ENCODE assay signal across 8 mouse cellular contexts in the genomic region with DNA sequence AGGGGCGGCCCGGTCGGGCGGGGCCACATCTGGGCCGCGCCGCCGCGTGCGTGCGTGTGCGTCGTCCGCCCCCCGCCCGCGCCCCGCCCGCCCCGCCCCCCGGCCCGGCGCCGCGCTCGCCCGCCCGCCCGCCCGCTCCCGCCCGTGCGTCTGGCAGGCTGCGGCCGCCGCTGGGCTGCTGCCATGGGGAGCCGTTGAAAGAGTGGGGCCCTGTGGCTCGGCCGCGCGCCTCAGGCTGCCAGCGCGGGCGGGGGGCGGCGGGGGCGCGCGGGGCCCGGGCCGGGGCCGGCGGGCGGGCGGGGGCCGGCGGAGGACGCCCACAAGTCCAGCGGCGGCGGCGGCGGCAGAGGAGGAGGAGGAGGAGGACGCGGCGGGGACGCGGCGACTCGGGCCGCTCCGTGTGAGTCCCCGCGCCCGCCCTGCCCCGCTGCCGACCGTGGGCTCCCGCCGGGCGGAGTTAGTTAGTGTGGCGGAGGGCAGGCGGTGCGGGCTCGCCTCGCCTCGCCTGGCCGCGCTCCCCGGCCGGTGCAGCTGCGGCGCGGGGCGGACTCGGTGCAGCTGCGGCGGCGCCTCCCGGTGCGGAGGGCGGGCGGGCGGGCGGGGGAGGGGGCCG. TPM values are rescaled to one million over a fixed set of nuclear protein-coding genes. Genes with fewer than 3 reads are reported as not detected.
DNase-seq lines count a peak whose midpoint lies in the region; ATAC-seq and TF ChIP-seq lines count a peak whose summit lies in the region.

A gene (plus strand): TSS at position 156 of the 613 bp plus-strand sequence.

- no peaks in the 10 kb centered on the region; the same call in none of the 2 replicates for H3K36me3 ChIP-seq in heart, adult 2 months (ENCODE audit: control insufficient read depth, insufficient read depth, low read length)
- H3K36me3 ChIP-seq in ES-E14 (ENCODE audit: control insufficient read depth, insufficient read depth, low read length, poor library complexity, severe bottlenecking) = peaks cover 2% of the 10 kb centered on the region; the same call in 1 of the 2 replicates
- H3K36me3 ChIP-seq in limb, embryonic 12.5 days = peaks cover 3% of the 10 kb centered on the region
- H3K36me3 ChIP-seq in neural tube, embryonic 14.5 days (ENCODE audit: control insufficient read depth, insufficient read depth, low read length) = no peaks in the 10 kb centered on the region

- H3K9ac ChIP-seq in heart, adult 2 months (ENCODE audit: low read depth, low read length) = peak within 1 kb of the TSS; percentile 93
- H3K9ac ChIP-seq in ES-E14 (ENCODE audit: insufficient read depth, low read depth, low read length, poor library complexity, severe bottlenecking) = peak within 1 kb of the TSS; percentile 88
- H3K9ac ChIP-seq in limb, embryonic 12.5 days (replicated peaks) = peak within 1 kb of the TSS; percentile 91
- H3K9ac ChIP-seq in neural tube, embryonic 14.5 days (replicated peaks; ENCODE audit: low read depth, low read length) = peak within 1 kb of the TSS; percentile 81

- H3K79me2 ChIP-seq in heart, adult 2 months (replicated peaks; ENCODE audit: control insufficient read depth, insufficient read depth, low read length) = no peaks in the 10 kb centered on the region; the same call in 1 of the 2 replicates

- peak; percentile 6 for ATAC-seq in limb, embryonic 12.5 days (ENCODE audit: insufficient number of reproducible peaks, insufficient read depth, low FRiP score, low TSS enrichment, low read depth)
- ATAC-seq in neural tube, embryonic 14.5 days (ENCODE audit: low read depth) = peak; percentile 10
- no peak for ATAC-seq in inflammation-experienced regulatory T-cells, adult 6 months

- H3K4me3 ChIP-seq in heart, adult 2 months = peak within 1 kb of the TSS; percentile 84
- peak within 1 kb of the TSS; percentile 97 to 98 for H3K4me3 ChIP-seq in ES-E14 (ENCODE audit: insufficient read depth in 1 of 2, low read depth in 1 of 2, low read length in 2 of 2, poor library complexity in 1 of 2, severe bottlenecking in 1 of 2)
- H3K4me3 ChIP-seq in embryonic fibroblast, embryonic 13.5 days (ENCODE audit: insufficient read depth, low read length) = peak within 1 kb of the TSS; percentile 72
- peak within 1 kb of the TSS; percentile 72 for H3K4me3 ChIP-seq in limb, embryonic 12.5 days (replicated peaks)
- peak within 1 kb of the TSS; percentile 79 for H3K4me3 ChIP-seq in neural tube, embryonic 14.5 days (ENCODE audit: low read depth, low read length)

- H3K27me3 ChIP-seq in heart, adult 2 months (ENCODE audit: control insufficient read depth, insufficient read depth, low read length) = no peaks in the 10 kb centered on the region
- no peaks in the 10 kb centered on the region for H3K27me3 ChIP-seq in limb, embryonic 12.5 days
- no peaks in the 10 kb centered on the region for H3K27me3 ChIP-seq in neural tube, embryonic 14.5 days (ENCODE audit: control insufficient read depth, insufficient read depth, low read length)

- in situ Hi-C loops in ES-E14 (cut with MboI; ENCODE audit: low sequenced_read_pairs in 2 of 2, unreplicated experiment in 2 of 2) = no loop called here

- H3K9me3 ChIP-seq in ES-E14 (ENCODE audit: control insufficient read depth, insufficient read depth, low read depth, low read length) = no peaks in the 10 kb centered on the region
- no peaks in the 10 kb centered on the region for H3K9me3 ChIP-seq in limb, embryonic 12.5 days
- no peaks in the 10 kb centered on the region for H3K9me3 ChIP-seq in neural tube, embryonic 14.5 days (ENCODE audit: control insufficient read depth, low read length)

- peak in 1 of 2 experiments; percentile 70 for DNase-seq in heart, adult 2 months
- DNase-seq in heart, adult 9 months (ENCODE audit: low spot score in 2 of 2) = no peak
- no peak for DNase-seq in ES-E14 (ENCODE audit: low read depth, low spot score)
- DNase-seq in heart, postnatal 14 days = no peak

- TF ChIP-seq CTCF in heart, adult 2 months (IDR thresholded peaks at IDR 0.05) = no peak
- TF ChIP-seq CTCF in embryonic fibroblast, embryonic 13.5 days (IDR thresholded peaks at IDR 0.05; ENCODE audit: borderline replicate concordance, insufficient read depth, low read length) = no peak

- WGBS in heart, adult 2 months = 2% methylated on average over 62 of the region's 106 CpGs
- under 1% methylated on average over 22 of the region's 106 CpGs for WGBS in limb, embryonic 12.5 days
- WGBS in neural tube, embryonic 14.5 days = 0% methylated on average over 8 of the region's 106 CpGs

- H3K27ac ChIP-seq in heart, adult 2 months = peak within 1 kb of the TSS; percentile 96
- H3K27ac ChIP-seq in ES-E14 (ENCODE audit: insufficient read depth, low read depth, low read length, poor library complexity, severe bottlenecking) = peak within 1 kb of the TSS; percentile 57; the same call in 1 of the 2 replicates
- H3K27ac ChIP-seq in embryonic fibroblast, embryonic 13.5 days (ENCODE audit: insufficient read depth, low read length) = peak within 1 kb of the TSS; percentile 45
- H3K27ac ChIP-seq in limb, embryonic 12.5 days = peak within 1 kb of the TSS; percentile 95
- H3K27ac ChIP-seq in neural tube, embryonic 14.5 days (ENCODE audit: low read depth, low read length) = peak within 1 kb of the TSS; percentile 95

- no peak for TF ChIP-seq POLR2A in heart, adult 2 months (IDR thresholded peaks at IDR 0.05; ENCODE audit: insufficient read depth, low read depth, low read length)
- TF ChIP-seq POLR2A in embryonic fibroblast, embryonic 13.5 days (IDR thresholded peaks at IDR 0.05; ENCODE audit: low read depth, low read length) = peak; percentile 47; the same call in 1 of the 2 replicates

- intact Hi-C loops in heart, adult 2 months (cut with DNase I) = loop anchor here (2.0 to 5.0 kb wide), 3 partner anchors 185 to 635 kb away; a partner anchor contains a TSS
- intact Hi-C loops in heart, postnatal 14 days (cut with DNase I) = loop anchor here (2.0 to 10.0 kb wide), 4 partner anchors 90 to 242 kb away; a partner anchor contains a TSS

- no peak for TF ChIP-seq EP300 in heart, adult 2 months (IDR thresholded peaks at IDR 0.05; ENCODE audit: insufficient read depth, low read depth, low read length)

- peak within 1 kb of the TSS; percentile 89 for H3K4me2 ChIP-seq in limb, embryonic 12.5 days
- H3K4me2 ChIP-seq in neural tube, embryonic 14.5 days (ENCODE audit: low read depth, low read length) = peak within 1 kb of the TSS; percentile 92

- H3K4me1 ChIP-seq in heart, adult 2 months (ENCODE audit: control insufficient read depth, insufficient read depth, low read length) = peaks cover 6% of the 10 kb centered on the region
- H3K4me1 ChIP-seq in ES-E14 (ENCODE audit: control insufficient read depth in 2 of 2, insufficient read depth in 2 of 2, low read length in 2 of 2, poor library complexity in 1 of 2) = peaks cover 0 to 2% of the 10 kb centered on the region in 2 experiments; a peak in 1 of 4 replicates
- H3K4me1 ChIP-seq in embryonic fibroblast, embryonic 13.5 days (ENCODE audit: control insufficient read depth, insufficient read depth, low read length) = peaks cover 6% of the 10 kb centered on the region
- peaks cover 42% of the 10 kb centered on the region for H3K4me1 ChIP-seq in limb, embryonic 12.5 days (replicated peaks)
- peaks cover 38% of the 10 kb centered on the region for H3K4me1 ChIP-seq in neural tube, embryonic 14.5 days (ENCODE audit: control insufficient read depth, insufficient read depth, low read length)

TF ChIP-seq in ES-E14, 5 proteins besides CTCF, POLR2A, EP300 and RAD21:
- TF ChIP-seq MAFK (IDR thresholded peaks at IDR 0.05; ENCODE audit: insufficient read depth, low read depth, low read length) (no peak), ZNF384 (IDR thresholded peaks at IDR 0.05; ENCODE audit: low read depth, low read length) (no peak), HCFC1 (IDR thresholded peaks at IDR 0.05; ENCODE audit: borderline replicate concordance, insufficient read depth, low read length) (no peak), CHD2 (IDR thresholded peaks at IDR 0.05; ENCODE audit: low read depth, low read length) (no peak), ZC3H11A (IDR thresholded peaks at IDR 0.05; ENCODE audit: borderline replicate concordance, low read depth, low read length) (no peak)

RNA-seq across cellular contexts. Expression of the gene that starts here (rescaled TPM):
- 10 to 100 TPM; 40.2 to 47.3 TPM for total RNA-seq in heart, adult 2 months (2021)
- 10.6 and 18.4 TPM in 2 replicates for polyA plus RNA-seq in heart, adult 2 months (2012; rRNA removed)
- 11.4 and 11.5 TPM in 2 replicates for total RNA-seq in ES-E14 (2012; rRNA removed)
- polyA plus RNA-seq in embryonic fibroblast, embryonic 13.5 days (2011; ENCODE audit: insufficient read length, low read depth, missing spikeins) = 22.5 and 30.3 TPM in 2 replicates
- 10 to 100 TPM; 35.1 to 35.8 TPM for total RNA-seq in heart, postnatal 14 days (2021)
- polyA plus RNA-seq in limb, embryonic 12.5 days (2016; fragmentation: Nextera tagmentation; extraction: Ambion mirVana) = 2.0 and 3.3 TPM in 2 replicates
- 3.0 and 6.7 TPM in 2 replicates for polyA plus RNA-seq in neural tube, embryonic 14.5 days (2014; fragmentation: Nextera tagmentation; extraction: Ambion mirVana)
- polyA plus RNA-seq in inflammation-experienced regulatory T-cells, adult 6 months (2017; shearing (Covaris generic)) = 1 to 10 TPM in 2 of 3 experiments, under 1 TPM in 1; 0.63 to 3.9 (median 2.1) TPM

Comparison
In these comparisons a context has a peak if more than half of its experiments do, and no peak if none do; other contexts are left out.
1. H3K27ac ChIP-seq: peak in every context shown above with its lines; median percentile 96 in heart, adult 2 months; 95 in limb, embryonic 12.5 days; 95 in neural tube, embryonic 14.5 days; 57 in ES-E14; 45 in embryonic fibroblast, embryonic 13.5 days.